Mouse (Mus musculus): Measurements from ENCODE around the gene Cbx5. TPM values are rescaled to one million over a fixed set of nuclear protein-coding genes. Genes with fewer than 3 reads are reported as not detected.

The Cbx5 gene
- polyA plus RNA-seq, 1 experiment: 221 TPM

GRCm38 (mm10) chr15:103183651-103184610 is 55.7 kb downstream of the Cbx5 start:
- 14% methylated on average over 25 of the region's 25 CpGs for WGBS
- TF ChIP-seq POLR2A (IDR thresholded peaks at IDR 0.05; ENCODE audit: insufficient read depth, low read depth, low read length) (no peak), CTCF (IDR thresholded peaks at IDR 0.05; ENCODE audit: insufficient read depth, low read depth, low read length) (no peak)
- Histone ChIP-seq H3K4me1 (ENCODE audit: control insufficient read depth, insufficient read depth, low read length) (peaks cover 14% of the 10 kb centered on the region), H3K27ac (ENCODE audit: insufficient read depth, low read depth, low read length) (no peak overlapping the region), H3K4me3 (ENCODE audit: insufficient read depth, low read depth, low read length) (no peak overlapping the region)

- TF ChIP-seq POLR2A (IDR thresholded peaks at IDR 0.05; ENCODE audit: insufficient read depth, low read depth, low read length) (no peak), CTCF (IDR thresholded peaks at IDR 0.05; ENCODE audit: insufficient read depth, low read depth, low read length) (peak; percentile 58; the same call in 1 of the 2 replicates)
- under 1% methylated on average over 21 of the region's 21 CpGs for WGBS
- peak overlapping the region; percentile 5; the same call in 1 of the 2 replicates for H3K4me3 ChIP-seq (ENCODE audit: insufficient read depth, low read depth, low read length)
- H3K4me1 ChIP-seq (ENCODE audit: control insufficient read depth, insufficient read depth, low read length): peaks cover 14% of the 10 kb centered on the region
- H3K27ac ChIP-seq (ENCODE audit: insufficient read depth, low read depth, low read length): no peak overlapping the region
These were observed 56.5 kb downstream of the Cbx5 start for GRCm38 (mm10) chr15:103183135-103183534.

DNA sequence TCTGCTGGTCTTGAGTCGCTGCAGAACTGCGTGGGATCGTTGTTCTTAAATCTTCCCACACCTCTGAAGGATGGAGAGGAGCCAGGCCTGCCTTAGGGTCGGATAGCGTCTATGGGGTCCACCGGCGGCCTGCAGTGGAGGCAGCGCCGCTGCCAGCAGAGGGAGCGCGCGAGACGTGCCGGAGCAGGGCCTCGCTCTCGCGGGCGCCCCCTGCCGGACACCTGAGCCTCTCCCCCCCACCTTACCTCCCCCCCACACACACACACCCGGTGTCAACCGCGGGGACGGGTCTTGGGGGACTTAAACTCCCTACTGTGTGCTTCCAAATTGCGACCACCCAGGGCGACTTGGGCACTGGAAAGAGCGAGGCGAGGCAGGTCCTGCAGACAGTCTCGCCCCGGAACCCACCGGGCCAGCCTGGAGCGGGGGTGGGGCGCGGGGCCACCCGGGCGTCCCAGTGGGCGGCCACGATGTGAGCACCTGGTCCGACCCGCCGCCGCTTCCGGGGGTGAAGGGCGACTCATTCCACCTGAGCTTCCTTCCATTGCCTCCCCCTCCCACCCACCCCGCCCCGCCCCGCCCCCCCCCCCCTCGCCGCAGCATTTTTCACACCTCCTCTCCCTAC is 57.3 kb downstream of the Cbx5 start:
- TF ChIP-seq CTCF (IDR thresholded peaks at IDR 0.05; ENCODE audit: insufficient read depth, low read depth, low read length): peak; percentile 100
- no peak for TF ChIP-seq POLR2A (IDR thresholded peaks at IDR 0.05; ENCODE audit: insufficient read depth, low read depth, low read length)
- WGBS: under 1% methylated on average over 45 of the region's 48 CpGs
- no peak overlapping the region for H3K27ac ChIP-seq (ENCODE audit: insufficient read depth, low read depth, low read length)
- peaks cover 14% of the 10 kb centered on the region for H3K4me1 ChIP-seq (ENCODE audit: control insufficient read depth, insufficient read depth, low read length)
- H3K4me3 ChIP-seq (ENCODE audit: insufficient read depth, low read depth, low read length): peak overlapping the region; percentile 45

DNA sequence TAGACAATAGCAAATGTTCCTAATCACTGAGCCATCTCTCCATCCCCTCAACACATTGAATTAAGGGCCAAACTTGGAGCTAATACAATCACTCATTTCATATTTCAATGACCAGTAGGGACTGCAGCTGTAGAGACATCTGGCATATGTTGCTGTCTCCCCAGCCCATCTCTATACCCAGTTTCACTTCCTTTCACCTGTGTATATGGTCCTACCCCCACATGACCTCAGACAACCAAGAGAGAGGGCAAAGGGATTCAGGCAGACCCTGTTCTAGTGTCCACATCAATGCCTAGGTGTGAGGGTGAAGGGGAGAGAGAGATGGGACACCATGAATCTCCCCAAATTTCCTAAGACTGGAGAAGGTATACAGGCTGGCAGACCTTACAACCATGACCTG is 59.2 kb downstream of the Cbx5 start:
- TF ChIP-seq CTCF (IDR thresholded peaks at IDR 0.05; ENCODE audit: insufficient read depth, low read depth, low read length) (no peak), POLR2A (IDR thresholded peaks at IDR 0.05; ENCODE audit: insufficient read depth, low read depth, low read length) (no peak)

DNA sequence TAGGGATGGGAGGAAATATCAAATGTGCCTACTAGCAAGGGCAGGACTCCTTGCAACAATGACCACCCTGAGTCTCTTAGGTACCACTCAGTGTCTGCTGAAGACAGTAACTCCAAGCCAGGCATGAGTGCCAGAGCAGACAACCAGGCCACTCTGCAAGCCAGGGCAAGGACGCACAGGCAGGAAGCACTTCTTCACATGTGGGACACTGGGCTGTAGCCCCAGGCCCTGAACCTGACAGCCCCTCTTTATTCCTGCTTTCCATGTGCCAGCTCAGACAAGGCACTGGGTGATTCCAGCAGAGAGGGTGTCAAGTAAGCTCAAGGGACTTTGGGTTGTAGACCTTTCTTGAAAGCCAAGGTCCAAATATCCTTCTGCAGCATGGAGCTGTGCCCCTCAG is 60.8 kb downstream of the Cbx5 start:
- TF ChIP-seq CTCF (IDR thresholded peaks at IDR 0.05; ENCODE audit: insufficient read depth, low read depth, low read length) (no peak), POLR2A (IDR thresholded peaks at IDR 0.05; ENCODE audit: insufficient read depth, low read depth, low read length) (no peak)
- peaks cover 11% of the 10 kb centered on the region for H3K4me1 ChIP-seq (ENCODE audit: control insufficient read depth, insufficient read depth, low read length)
- H3K27ac ChIP-seq (ENCODE audit: insufficient read depth, low read depth, low read length): no peak overlapping the region
- no peak overlapping the region for H3K4me3 ChIP-seq (ENCODE audit: insufficient read depth, low read depth, low read length)
- 90% methylated on average over 1 of the region's 1 CpGs for WGBS

More for the DNA sequence above, 59.2 kb downstream of the Cbx5 start:
- Histone ChIP-seq H3K27ac (ENCODE audit: insufficient read depth, low read depth, low read length) (no peak overlapping the region), H3K4me3 (ENCODE audit: insufficient read depth, low read depth, low read length) (no peak overlapping the region), H3K4me1 (ENCODE audit: control insufficient read depth, insufficient read depth, low read length) (peaks cover 14% of the 10 kb centered on the region)

DNA sequence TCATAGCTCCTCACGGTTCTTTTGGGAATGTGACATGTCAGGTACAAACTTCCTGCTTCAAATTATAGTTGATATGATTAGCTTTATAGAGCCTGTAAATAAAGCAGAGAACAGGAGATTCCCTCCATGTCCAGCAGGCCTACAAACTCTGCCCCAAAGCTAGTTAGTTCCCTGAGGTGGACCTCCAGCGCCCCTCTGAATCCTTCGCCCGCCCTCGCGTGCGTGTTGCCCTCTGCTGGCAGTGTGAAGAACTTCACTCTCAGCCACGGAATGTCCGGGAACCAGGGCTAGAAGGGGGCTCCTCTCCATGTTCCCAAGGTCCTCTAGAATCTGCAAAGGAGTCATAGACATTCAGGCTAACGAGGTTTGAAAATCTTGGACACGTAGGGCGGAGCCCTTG is 61.5 kb downstream of the Cbx5 start:
- 11% methylated on average over 12 of the region's 12 CpGs for WGBS
- Histone ChIP-seq H3K4me1 (ENCODE audit: control insufficient read depth, insufficient read depth, low read length) (peaks cover 6% of the 10 kb centered on the region), H3K27ac (ENCODE audit: insufficient read depth, low read depth, low read length) (no peak overlapping the region), H3K4me3 (ENCODE audit: insufficient read depth, low read depth, low read length) (no peak overlapping the region)
- TF ChIP-seq CTCF (IDR thresholded peaks at IDR 0.05; ENCODE audit: insufficient read depth, low read depth, low read length): peak; percentile 52; the same call in 1 of the 2 replicates
- TF ChIP-seq POLR2A (IDR thresholded peaks at IDR 0.05; ENCODE audit: insufficient read depth, low read depth, low read length): no peak

GRCm38 (mm10) chr15:103177611-103178041 is 62.0 kb downstream of the Cbx5 start:
- no peak overlapping the region for H3K4me3 ChIP-seq (ENCODE audit: insufficient read depth, low read depth, low read length)
- WGBS: 29% methylated on average over 12 of the region's 12 CpGs
- H3K27ac ChIP-seq (ENCODE audit: insufficient read depth, low read depth, low read length): no peak overlapping the region
- no peak for TF ChIP-seq CTCF (IDR thresholded peaks at IDR 0.05; ENCODE audit: insufficient read depth, low read depth, low read length)
- peaks cover 3% of the 10 kb centered on the region for H3K4me1 ChIP-seq (ENCODE audit: control insufficient read depth, insufficient read depth, low read length)

- 2% methylated on average over 18 of the region's 18 CpGs for WGBS
- TF ChIP-seq POLR2A (IDR thresholded peaks at IDR 0.05; ENCODE audit: insufficient read depth, low read depth, low read length) (no peak), CTCF (IDR thresholded peaks at IDR 0.05; ENCODE audit: insufficient read depth, low read depth, low read length) (peak; percentile 96)
- no peak overlapping the region for H3K4me3 ChIP-seq (ENCODE audit: insufficient read depth, low read depth, low read length)
These were observed 62.7 kb downstream of the Cbx5 start for GRCm38 (mm10) chr15:103176874-103177421.

GRCm38 (mm10) chr15:103173251-103173650 is 66.4 kb downstream of the Cbx5 start:
- WGBS: 87% methylated on average over 5 of the region's 5 CpGs
- no peak overlapping the region for H3K27ac ChIP-seq (ENCODE audit: insufficient read depth, low read depth, low read length)
- peaks cover 8% of the 10 kb centered on the region for H3K4me1 ChIP-seq (ENCODE audit: control insufficient read depth, insufficient read depth, low read length)
- TF ChIP-seq POLR2A (IDR thresholded peaks at IDR 0.05; ENCODE audit: insufficient read depth, low read depth, low read length): no peak
- TF ChIP-seq CTCF (IDR thresholded peaks at IDR 0.05; ENCODE audit: insufficient read depth, low read depth, low read length): no peak
- H3K4me3 ChIP-seq (ENCODE audit: insufficient read depth, low read depth, low read length): no peak overlapping the region

More at GRCm38 (mm10) chr15:103176874-103177421, 62.7 kb downstream of the Cbx5 start:
- no peaks in the 10 kb centered on the region; the same call in 1 of the 2 replicates for H3K4me1 ChIP-seq (ENCODE audit: control insufficient read depth, insufficient read depth, low read length)
- no peak overlapping the region for H3K27ac ChIP-seq (ENCODE audit: insufficient read depth, low read depth, low read length)

All from olfactory bulb, adult 2 months (tissue).